13 mouse cellular contexts compared by ENCODE assay signal in genomic region chr1:136698454-136699152, GRCm38 (mm10).
A peak's percentile ranks its signal among the peaks of the same experiment; 100 is the strongest.
DNase-seq lines count a peak whose midpoint lies in the region; ATAC-seq and TF ChIP-seq lines count a peak whose summit lies in the region.
"Had no signal": no experiment of that assay in that cellular context is flagged by ENCODE, and none has a peak within 500 bp of the region (broad histone marks: within the 10 kb centered on the region; RNA-seq: fewer than 3 reads in every experiment).

No protein-coding gene starts in this region.

- H3K27ac ChIP-seq in kidney, embryonic 15.5 days: 0 out of 2 replicates have a peak overlapping the region, but pooled peaks have one; percentile 10
- H3K27ac ChIP-seq in liver, embryonic 11.5 days (ENCODE audit: low read depth, low read length): peak overlapping the region; percentile 55; the same call in 1 of the 2 replicates
- H3K27ac ChIP-seq in forebrain, embryonic 16.5 days (ENCODE audit: low read length): no peak overlapping the region
- H3K27ac ChIP-seq: midbrain, embryonic 12.5 days had no signal

- no peak for DNase-seq in kidney, postnatal 14 days
- DNase-seq in adrenal gland, postnatal 10 days: peak; percentile 71
- no peak for DNase-seq in liver, embryonic 11.5 days (ENCODE audit: low spot score)
- no peak for DNase-seq in cerebellum, adult 8-10 months
- DNase-seq in neural tube, embryonic 10.5 days (ENCODE audit: extremely low spot score, low spot score): no peak
- DNase-seq: cerebellum, postnatal 25 days; layer of hippocampus, adult 9-11 months; retina, postnatal 1 day; thymus, postnatal 4 days had no signal

- no peak overlapping the region for H3K4me3 ChIP-seq in kidney, embryonic 15.5 days (replicated peaks)
- no peak overlapping the region for H3K4me3 ChIP-seq in liver, embryonic 11.5 days (ENCODE audit: low read depth, low read length)
- H3K4me3 ChIP-seq in myocyte: no peak overlapping the region
- no peak overlapping the region for H3K4me3 ChIP-seq in forebrain, embryonic 16.5 days (replicated peaks; ENCODE audit: low read length)
- H3K4me3 ChIP-seq: midbrain, embryonic 12.5 days had no signal

- H3K4me2 ChIP-seq in kidney, embryonic 15.5 days: no peak overlapping the region
- no peak overlapping the region for H3K4me2 ChIP-seq in liver, embryonic 11.5 days
- H3K4me2 ChIP-seq in myocyte (ENCODE audit: low read depth): no peak overlapping the region
- H3K4me2 ChIP-seq in forebrain, embryonic 16.5 days (ENCODE audit: low read length): no peak overlapping the region
- H3K4me2 ChIP-seq: midbrain, embryonic 12.5 days had no signal

- no peak for TF ChIP-seq POLR2A in myocyte (IDR thresholded peaks at IDR 0.05; ENCODE audit: insufficient read length, low read depth)

- WGBS in kidney, embryonic 15.5 days: 41% methylated on average over 9 of the region's 9 CpGs
- 48% methylated on average over 9 of the region's 9 CpGs for WGBS in liver, embryonic 11.5 days
- WGBS in forebrain, embryonic 16.5 days: 30% methylated on average over 9 of the region's 9 CpGs

- H3ac ChIP-seq in myocyte (ENCODE audit: control insufficient read depth, insufficient read length): no peak overlapping the region

- no peak overlapping the region for H3K9ac ChIP-seq in kidney, embryonic 15.5 days
- H3K9ac ChIP-seq in liver, embryonic 11.5 days (ENCODE audit: low read depth, low read length): no peak overlapping the region
- no peak overlapping the region for H3K9ac ChIP-seq in forebrain, embryonic 16.5 days (replicated peaks; ENCODE audit: low read depth, low read length)
- H3K9ac ChIP-seq: midbrain, embryonic 12.5 days had no signal

- no peaks in the 10 kb centered on the region for H3K79me2 ChIP-seq in myocyte (ENCODE audit: control insufficient read depth, insufficient read depth)

- peaks cover 23% of the 10 kb centered on the region for H3K4me1 ChIP-seq in kidney, embryonic 15.5 days
- H3K4me1 ChIP-seq in liver, embryonic 11.5 days (replicated peaks; ENCODE audit: control insufficient read depth, insufficient read depth, low read length): peaks cover 7% of the 10 kb centered on the region; the same call in 1 of the 2 replicates
- peaks cover 6% of the 10 kb centered on the region for H3K4me1 ChIP-seq in forebrain, embryonic 16.5 days (replicated peaks; ENCODE audit: control insufficient read depth, insufficient read depth, low read length)

- H3K9me3 ChIP-seq in kidney, embryonic 15.5 days (replicated peaks): no peaks in the 10 kb centered on the region
- no peaks in the 10 kb centered on the region for H3K9me3 ChIP-seq in liver, embryonic 11.5 days (ENCODE audit: control insufficient read depth, low read length)
- H3K9me3 ChIP-seq in forebrain, embryonic 16.5 days (ENCODE audit: control insufficient read depth, low read length): no peaks in the 10 kb centered on the region
- H3K9me3 ChIP-seq: midbrain, embryonic 12.5 days had no signal

- no peaks in the 10 kb centered on the region for H3K27me3 ChIP-seq in kidney, embryonic 15.5 days
- no peaks in the 10 kb centered on the region for H3K27me3 ChIP-seq in liver, embryonic 11.5 days (replicated peaks; ENCODE audit: control insufficient read depth, insufficient read depth, low read length)
- no peaks in the 10 kb centered on the region for H3K27me3 ChIP-seq in myocyte (ENCODE audit: control insufficient read depth, insufficient read depth, insufficient read length)
- H3K27me3 ChIP-seq in forebrain, embryonic 16.5 days (replicated peaks; ENCODE audit: control insufficient read depth, insufficient read depth, low read length): no peaks in the 10 kb centered on the region

- no peak for ATAC-seq in kidney, embryonic 15.5 days (replicated peaks; ENCODE audit: low FRiP score)
- no peak for ATAC-seq in liver, embryonic 11.5 days (replicated peaks; ENCODE audit: low FRiP score)
- no peak for ATAC-seq in forebrain, embryonic 16.5 days

- H3K36me3 ChIP-seq in kidney, embryonic 15.5 days: no peaks in the 10 kb centered on the region
- H3K36me3 ChIP-seq in liver, embryonic 11.5 days (ENCODE audit: control insufficient read depth, insufficient read depth, low read length): no peaks in the 10 kb centered on the region
- H3K36me3 ChIP-seq in myocyte (ENCODE audit: control insufficient read depth, insufficient read depth): no peaks in the 10 kb centered on the region
- no peaks in the 10 kb centered on the region for H3K36me3 ChIP-seq in forebrain, embryonic 16.5 days (ENCODE audit: control insufficient read depth, insufficient read depth)
- H3K36me3 ChIP-seq: midbrain, embryonic 12.5 days had no signal

TF ChIP-seq in myocyte, 11 proteins besides CTCF, POLR2A, EP300 and RAD21:
- TF ChIP-seq TCF12 (IDR thresholded peaks at IDR 0.05; ENCODE audit: insufficient read depth, poor library complexity, severe bottlenecking) (no peak), CEBPB (IDR thresholded peaks at IDR 0.05; ENCODE audit: insufficient read depth, poor library complexity, severe bottlenecking) (peak; percentile 64; the same call in 1 of the 2 replicates)
